Mouse (Mus musculus) cerebellum, adult 11 months (tissue): ENCODE data around the gene Susd2.
A peak's percentile ranks its signal among the peaks of the same experiment; 100 is the strongest.

Source experiments
- DNase-seq: peaks from one replicate; pipeline ENCODE4 v3.0.0; 2022

The Susd2 gene

GRCm38 (mm10) chr10:75616044-75616443 is 27.8 kb downstream of the Susd2 start:
- no peak for DNase-seq

- DNase-seq: no peak
Observed at GRCm38 (mm10) chr10:75610486-75610885, 33.3 kb downstream of the Susd2 start.

GRCm38 (mm10) chr10:75608975-75609374 is 34.8 kb downstream of the Susd2 start:
- DNase-seq: no peak

GRCm38 (mm10) chr10:75607253-75607652 is 36.6 kb downstream of the Susd2 start:
- no peak for DNase-seq

- DNase-seq: no peak
Observed at GRCm38 (mm10) chr10:75605162-75605846, 38.5 kb downstream of the Susd2 start.

- no peak for DNase-seq
Observed at GRCm38 (mm10) chr10:75600189-75600730, 43.5 kb downstream of the Susd2 start.

GRCm38 (mm10) chr10:75595981-75596380 is 47.8 kb downstream of the Susd2 start:
- DNase-seq: peak; percentile 25

GRCm38 (mm10) chr10:75592585-75592984 is 51.2 kb downstream of the Susd2 start:
- no peak for DNase-seq

- DNase-seq: no peak
Observed at GRCm38 (mm10) chr10:75591211-75591894, 52.5 kb downstream of the Susd2 start.

GRCm38 (mm10) chr10:75589651-75590050 is 54.2 kb downstream of the Susd2 start:
- DNase-seq: no peak

- DNase-seq: no peak
Observed at GRCm38 (mm10) chr10:75589129-75589528, 54.7 kb downstream of the Susd2 start, which contains the start of gene Ggt5. Gene Ggt5 (plus strand): TSS chr10:75589340.

GRCm38 (mm10) chr10:75588336-75588735 is 55.5 kb downstream of the Susd2 start:
- no peak for DNase-seq

- DNase-seq: no peak
Observed at GRCm38 (mm10) chr10:75587781-75588180, 56.0 kb downstream of the Susd2 start.
